Mouse (Mus musculus) liver, adult (tissue): ENCODE measurements around the gene Nedd9.

Experiments used
- GATA4 ChIP-seq: IDR thresholded peaks from 2 replicates; pipeline ENCODE4 v1.6.1; 2014; ENCODE audit warnings: mild to moderate bottlenecking, low read length; ENCODE audit not compliant: insufficient replicate concordance

Gene Nedd9

GRCm38 (mm10) chr13:41358480-41359180 is 128.5 kb downstream of the Nedd9 start:
- no peak for TF ChIP-seq GATA4

DNA sequence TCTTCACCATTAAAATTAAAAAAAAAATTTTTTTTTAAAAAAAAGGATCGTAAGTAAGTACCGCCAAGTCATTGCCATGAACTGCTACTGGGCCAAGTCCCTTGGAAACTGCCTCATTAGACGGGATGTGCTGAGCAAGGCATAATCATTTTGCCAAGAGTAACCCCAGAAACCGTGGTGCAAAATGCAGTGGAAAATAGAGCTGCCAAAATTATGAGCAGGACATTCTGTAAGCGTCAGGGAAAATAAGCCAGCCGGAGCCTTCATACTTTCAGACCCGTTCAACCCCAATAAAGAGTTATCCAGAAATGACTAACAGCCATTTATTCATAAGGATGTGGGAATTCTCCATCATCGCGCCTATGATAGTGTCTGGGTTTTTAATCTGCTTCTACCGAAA is 129.2 kb downstream of the Nedd9 start:
- TF ChIP-seq GATA4 = no peak

- TF ChIP-seq GATA4 = no peak
Measured at GRCm38 (mm10) chr13:41357586-41357985, 129.6 kb downstream of the Nedd9 start.

DNA sequence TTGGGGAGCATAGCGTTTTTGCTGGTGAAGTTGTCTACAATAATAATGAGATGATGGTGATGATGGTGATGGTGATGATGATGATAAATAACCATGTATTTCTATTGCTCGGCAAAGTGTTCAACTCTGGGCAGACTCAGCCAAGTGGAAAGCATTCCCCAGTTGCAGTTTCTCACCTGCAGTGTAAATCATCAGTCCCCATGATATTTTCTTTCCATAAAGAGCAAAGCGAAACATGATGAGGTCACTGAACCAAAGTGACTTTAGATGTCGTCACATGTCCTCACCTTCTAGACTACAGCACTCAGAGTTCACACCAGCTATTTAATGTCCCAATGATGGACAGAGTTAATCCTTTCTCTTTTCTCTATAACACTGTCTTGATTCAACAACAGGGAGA is 130.0 kb downstream of the Nedd9 start:
- no peak for TF ChIP-seq GATA4

- no peak for TF ChIP-seq GATA4
Measured at GRCm38 (mm10) chr13:41355552-41355951, 131.6 kb downstream of the Nedd9 start.

DNA sequence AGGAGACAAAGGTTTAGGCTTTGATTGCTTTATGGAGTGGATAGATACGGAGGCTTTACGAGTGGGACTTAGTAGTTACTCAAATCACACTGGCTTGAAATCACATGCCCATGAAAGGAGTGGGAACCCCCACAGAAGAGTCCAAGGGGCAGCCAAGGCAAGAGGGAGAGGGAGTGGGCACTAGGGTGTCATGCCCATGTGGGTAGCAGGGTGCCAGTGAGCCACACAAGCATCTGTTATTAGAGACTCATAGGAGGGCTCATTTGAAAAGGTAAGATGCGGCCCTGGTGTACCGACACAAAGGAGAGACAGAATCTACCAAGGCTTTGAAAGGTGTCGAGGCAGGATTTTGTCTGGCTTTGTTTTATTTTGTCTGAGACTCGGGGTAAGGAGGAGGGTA is 132.6 kb downstream of the Nedd9 start:
- no peak for TF ChIP-seq GATA4

- TF ChIP-seq GATA4 = no peak
Measured at GRCm38 (mm10) chr13:41353676-41354075, 133.5 kb downstream of the Nedd9 start.

- TF ChIP-seq GATA4 = peak; percentile 19; the same call in 1 of the 2 replicates
Measured at GRCm38 (mm10) chr13:41352352-41352751, 134.8 kb downstream of the Nedd9 start.

DNA sequence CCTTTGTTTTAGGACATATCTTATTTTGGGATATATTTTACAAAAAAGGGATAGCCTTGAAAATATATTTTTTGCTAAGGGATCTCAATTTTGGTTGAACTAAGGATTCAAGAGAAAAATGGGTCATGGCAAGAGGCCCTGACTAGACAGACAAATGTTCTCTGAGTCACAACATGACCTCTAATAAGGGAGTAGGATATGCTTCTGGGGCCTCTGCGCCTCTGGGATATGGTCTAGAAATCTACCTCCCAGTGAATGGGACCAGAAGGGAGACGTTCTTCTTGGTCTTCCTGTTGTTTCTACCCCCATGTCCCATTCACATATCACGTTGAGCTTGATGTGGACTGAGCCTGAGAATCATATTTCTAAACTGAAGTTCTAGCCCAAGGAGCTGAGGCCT is 136.6 kb downstream of the Nedd9 start:
- TF ChIP-seq GATA4 = no peak

GRCm38 (mm10) chr13:41349770-41350169 is 137.4 kb downstream of the Nedd9 start:
- TF ChIP-seq GATA4 = no peak

- no peak; the same call in 1 of the 2 replicates for TF ChIP-seq GATA4
Measured at GRCm38 (mm10) chr13:41345756-41346155, 141.4 kb downstream of the Nedd9 start.

- TF ChIP-seq GATA4 = no peak
Measured at GRCm38 (mm10) chr13:41345306-41345705, 141.9 kb downstream of the Nedd9 start.

DNA sequence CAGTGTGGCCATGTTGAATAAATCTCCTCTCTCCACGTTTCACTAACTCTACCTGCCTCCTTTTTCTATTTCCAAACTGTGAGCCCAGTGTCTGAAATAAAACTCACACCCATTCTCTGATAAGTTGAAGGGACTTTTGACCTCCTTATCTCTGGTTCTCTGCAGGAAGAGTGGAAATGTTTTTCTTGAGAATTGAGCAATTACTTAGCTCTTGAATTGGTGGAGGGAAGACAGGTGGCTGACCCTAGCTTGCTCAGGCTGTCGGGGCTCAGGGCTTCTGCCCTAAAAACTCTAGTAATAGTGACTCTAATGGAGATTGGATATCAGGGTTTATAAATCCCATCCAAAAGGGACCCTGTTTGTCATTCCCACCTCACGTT is 143.3 kb downstream of the Nedd9 start:
- TF ChIP-seq GATA4 = no peak; the same call in 1 of the 2 replicates

- TF ChIP-seq GATA4 = no peak
Measured at GRCm38 (mm10) chr13:41343163-41343886, 143.8 kb downstream of the Nedd9 start.

- TF ChIP-seq GATA4 = peak; percentile 52; the same call in 1 of the 2 replicates
Measured at GRCm38 (mm10) chr13:41341422-41341821, 145.7 kb downstream of the Nedd9 start.

- no peak for TF ChIP-seq GATA4
Measured at GRCm38 (mm10) chr13:41339653-41340351, 147.4 kb downstream of the Nedd9 start.
